Mouse (Mus musculus) skeletal muscle tissue, adult 2 months (tissue): ENCODE results near the gene Myo5a.
A peak's percentile ranks its signal among the peaks of the same experiment; 100 is the strongest.

Source experiments
- DNase-seq: peaks from one replicate; pipeline ENCODE4 v3.0.0-alpha.2; 2012; ENCODE audit warnings: low read depth, low spot score

Gene Myo5a

DNA sequence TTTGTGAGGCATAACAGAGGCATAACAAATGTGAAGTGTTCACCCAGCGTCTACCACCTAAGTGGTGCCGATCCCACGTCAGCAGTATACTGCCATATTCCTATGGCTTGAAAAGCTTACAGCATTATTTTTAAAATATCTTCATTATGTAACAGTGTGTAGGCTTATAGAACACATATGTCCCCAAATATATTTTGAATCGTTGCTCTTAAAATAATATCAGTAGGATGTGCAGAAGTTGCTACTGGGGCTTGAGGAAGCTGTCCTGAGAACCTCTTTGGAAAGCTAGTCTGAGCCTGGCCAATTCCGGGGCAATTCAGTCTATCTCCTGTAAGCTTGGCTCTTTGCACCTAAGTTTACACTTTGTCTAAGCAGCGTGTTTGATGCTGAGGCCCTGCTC is 177.1 kb downstream of the Myo5a start:
- DNase-seq: no peak

DNA sequence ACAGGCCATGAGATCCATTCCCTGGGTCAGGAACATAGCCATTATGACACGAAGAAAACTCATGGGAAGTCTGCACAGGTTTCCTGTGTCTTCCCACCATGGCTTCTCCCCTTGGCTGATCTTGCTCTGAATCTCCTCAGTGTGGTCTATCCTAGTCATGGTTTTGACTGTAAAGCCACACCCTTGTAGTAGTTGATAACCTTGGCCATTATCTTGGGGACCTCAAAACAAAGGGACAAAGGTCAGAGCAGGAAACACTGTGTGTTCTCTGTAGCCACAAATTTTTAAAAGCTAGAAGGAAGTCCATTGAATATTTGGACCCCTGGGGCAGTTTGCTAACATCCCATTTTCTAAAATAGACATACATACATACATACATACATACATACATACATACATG is 177.5 kb downstream of the Myo5a start:
- DNase-seq: no peak

DNA sequence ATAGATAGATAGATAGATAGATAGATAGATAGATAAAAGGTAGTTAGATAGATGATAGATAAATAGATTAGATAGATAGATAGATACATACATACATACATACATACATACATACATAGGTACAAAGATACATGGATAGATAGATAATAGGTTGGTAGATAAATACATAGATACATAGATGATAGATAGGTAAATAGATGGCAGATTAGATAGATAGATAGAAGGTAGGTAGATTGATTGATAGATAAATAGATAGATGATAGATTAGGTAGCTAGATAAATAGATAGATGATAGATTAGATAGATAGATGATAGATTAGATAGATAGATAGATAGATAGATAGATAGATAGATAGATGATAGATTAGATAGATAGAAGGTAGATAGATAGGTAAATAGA is 178.1 kb downstream of the Myo5a start:
- DNase-seq: no peak

DNA sequence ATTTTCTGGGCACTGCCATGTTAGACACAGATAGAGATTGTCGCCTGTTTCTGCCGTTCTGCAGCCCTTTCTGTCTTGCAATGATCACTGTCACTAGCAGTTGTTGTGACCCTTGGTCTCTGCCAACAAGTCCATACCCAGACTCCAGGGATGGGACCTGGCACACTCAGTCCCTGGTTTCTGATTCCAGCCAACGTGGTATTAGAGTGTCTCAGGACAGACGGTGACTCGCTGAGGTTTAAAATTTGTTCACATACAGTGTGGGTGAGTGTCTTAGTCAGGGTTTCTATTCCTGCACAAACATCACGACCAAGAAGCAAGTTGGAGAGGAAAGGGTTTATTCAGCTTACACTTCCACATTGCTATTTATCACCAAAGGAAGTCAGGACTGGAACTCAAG is 182.3 kb downstream of the Myo5a start:
- peak; percentile 73 for DNase-seq

DNA sequence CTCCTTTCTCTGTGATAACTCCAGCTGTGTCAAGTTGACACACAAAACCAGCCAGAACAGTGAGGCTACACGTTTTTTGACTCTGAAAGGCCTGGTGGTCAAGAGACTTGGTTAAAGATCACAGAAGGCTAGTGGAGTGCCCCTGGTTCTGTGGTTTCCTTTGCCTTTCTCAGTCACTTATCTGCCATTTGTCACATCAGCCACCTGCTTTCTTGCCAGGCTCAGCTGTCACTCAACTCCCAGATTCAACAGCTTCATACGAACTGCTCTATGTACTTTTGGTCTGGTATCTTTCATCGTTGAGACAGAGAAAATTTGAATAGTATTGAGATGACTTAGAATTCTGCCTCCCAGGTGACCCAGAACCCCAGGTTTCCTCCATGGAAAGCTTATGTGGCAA is 183.0 kb downstream of the Myo5a start:
- DNase-seq: no peak

DNA sequence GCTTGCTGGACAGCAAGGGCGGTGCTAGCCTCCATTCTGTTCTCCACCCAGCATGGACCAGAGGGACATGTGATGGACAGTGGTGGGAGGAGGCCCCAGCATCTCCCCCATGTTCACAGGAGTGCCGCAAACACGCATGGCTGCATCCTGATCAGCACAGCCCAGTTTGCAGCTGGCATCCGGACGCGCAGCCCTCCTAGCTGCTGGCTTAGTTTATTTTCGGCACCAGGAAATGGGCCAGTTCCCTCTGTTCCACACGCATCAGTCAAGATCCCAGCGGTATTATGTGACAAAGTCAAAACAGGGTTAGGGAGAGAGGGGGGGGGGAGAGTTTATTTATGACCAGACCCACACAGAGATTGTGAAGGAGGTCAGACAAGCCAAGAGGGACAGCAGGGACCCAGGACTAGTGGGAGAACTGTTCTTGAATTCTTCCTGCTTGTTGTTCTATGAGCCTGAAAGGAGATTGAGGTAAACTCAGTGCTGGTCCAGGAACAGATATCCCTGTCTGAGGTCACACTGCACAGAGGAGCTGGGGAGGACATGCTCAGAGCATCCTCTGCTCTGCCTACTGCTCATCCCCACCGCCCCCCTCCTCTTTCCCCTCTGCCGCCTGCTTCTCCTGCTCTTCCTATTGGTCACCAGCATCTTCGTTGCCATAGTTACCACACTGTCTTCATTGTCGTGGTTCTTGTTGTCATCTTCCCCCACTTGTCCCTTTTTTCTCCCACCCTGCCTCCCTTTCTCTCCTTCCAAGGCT is 183.6 kb downstream of the Myo5a start:
- peak; percentile 87 for DNase-seq

DNA sequence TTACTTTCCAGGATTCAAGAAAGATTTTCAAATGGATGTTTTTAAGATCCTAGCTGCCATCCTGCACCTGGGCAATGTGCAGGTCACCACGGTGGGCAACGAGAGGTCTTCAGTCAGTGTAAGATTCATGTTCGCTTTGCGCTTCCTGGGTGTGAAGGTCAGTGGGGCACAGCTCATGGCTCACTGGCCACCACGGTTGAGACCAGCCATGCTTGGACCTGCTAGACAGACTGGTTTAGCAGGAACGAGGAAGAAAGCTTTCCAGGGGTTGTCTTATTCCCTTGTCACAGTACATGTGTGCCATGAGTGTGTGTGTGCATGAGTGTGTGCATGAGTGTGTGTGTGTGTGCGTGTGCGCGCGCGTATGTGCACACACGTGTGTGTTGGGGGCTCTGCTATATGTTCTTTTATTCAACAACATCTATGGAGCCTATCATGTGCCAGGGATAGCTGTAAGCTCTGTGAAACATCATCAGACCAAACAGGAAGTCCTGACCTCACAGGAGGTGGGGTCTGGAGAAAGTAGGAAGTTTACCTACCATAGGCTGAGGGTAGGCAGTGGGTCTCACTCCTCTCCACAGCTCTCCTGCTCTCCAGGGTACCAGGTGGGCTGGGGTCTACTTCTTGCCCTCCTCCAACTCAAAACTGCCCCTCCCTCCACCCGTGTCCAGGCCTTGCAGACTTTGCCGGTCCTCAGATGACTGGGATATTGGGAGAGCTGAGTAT is 185.2 kb downstream of the Myo5a start:
- DNase-seq: no peak

DNA sequence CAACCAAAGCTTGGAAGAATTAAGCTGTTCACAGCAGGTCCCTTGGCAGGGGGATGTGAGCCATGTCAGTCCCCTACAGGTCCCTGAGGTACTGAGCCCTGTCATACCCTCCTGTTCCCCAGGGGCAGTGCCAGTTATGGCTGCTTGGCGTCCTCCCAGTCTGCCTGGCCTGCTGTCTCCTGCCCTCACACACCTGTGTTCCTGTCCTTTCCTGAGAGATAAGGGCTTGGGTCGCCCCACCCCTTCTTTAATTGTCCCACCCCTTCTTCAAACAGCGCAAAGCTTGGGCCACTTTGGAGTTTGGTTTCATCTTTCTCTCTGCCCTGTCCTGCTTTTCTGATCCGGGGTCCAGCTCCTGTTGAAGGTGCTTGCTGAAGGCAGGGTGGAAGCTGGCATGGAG is 188.0 kb downstream of the Myo5a start:
- DNase-seq: no peak

DNA sequence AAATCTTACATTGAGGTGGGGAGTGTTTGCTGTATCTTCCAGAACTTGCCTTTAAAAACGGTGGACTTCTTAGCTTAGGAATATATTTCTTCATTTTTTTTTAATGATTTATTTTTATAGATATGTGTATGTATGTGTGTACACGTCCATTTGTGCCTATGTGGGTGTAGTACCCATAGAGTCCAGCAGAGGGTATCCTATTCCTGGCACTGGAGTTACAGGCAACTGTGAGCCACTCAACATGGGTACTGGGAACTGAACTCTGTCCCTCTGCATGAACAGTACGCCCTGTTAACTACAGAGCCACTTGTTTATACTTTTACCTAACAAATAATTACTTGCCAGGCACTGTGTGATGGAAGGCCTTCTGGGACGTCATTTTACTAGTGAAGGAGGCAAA is 188.8 kb downstream of the Myo5a start:
- DNase-seq: no peak

DNA sequence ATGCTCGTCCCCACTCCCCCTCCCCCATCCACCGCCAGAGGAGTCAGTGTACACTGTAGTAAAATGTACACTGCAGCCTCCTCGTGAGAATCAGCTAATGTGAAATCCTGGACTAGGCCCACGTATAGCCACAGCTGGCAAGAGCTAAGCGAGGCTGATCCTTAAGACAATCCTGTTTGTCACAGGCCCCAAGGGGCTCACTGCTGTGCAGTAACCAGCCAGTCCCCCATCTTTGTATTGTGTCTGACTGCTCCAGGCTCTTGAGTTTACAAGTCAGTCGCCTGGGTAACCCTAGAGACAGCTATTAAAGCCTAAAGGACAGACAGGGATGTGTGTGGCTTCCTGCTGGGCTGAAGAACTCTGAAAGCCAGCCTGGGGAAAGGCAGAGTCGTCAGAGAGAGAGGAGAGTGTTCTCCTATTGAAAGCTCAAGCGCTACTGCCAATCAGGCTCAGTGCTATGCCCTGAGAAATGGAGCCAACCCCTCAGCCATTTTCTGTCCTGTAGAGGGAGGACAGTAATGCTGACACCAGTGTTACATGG is 190.6 kb downstream of the Myo5a start:
- no peak for DNase-seq

DNA sequence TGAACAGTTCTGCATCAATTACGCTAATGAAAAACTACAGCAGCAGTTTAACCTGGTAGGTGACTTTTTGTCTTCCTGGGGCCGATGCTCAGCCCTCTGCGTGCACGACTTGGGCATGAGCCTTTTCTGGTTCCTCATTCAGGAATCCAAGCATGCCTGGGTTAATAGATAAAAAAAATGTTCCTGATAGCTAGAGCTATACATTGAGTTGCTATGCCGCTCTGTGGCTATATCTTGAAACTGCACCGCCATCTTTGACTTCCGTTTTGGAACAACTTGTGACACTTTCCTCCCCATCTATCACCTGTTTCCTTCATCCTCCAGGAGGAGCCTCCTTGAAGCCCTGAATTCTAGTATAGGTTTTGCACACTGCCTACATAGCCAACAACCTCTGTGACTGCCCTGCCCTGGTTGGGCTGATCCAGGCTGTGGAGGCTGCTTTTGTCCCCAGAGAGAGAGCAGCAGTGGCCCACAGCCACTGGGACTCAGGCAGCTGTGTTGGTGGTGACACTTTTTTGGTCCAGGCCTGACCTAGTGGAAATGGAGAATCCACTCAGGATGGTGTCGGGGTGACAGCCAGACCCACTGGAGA is 191.5 kb downstream of the Myo5a start:
- DNase-seq: no peak

DNA sequence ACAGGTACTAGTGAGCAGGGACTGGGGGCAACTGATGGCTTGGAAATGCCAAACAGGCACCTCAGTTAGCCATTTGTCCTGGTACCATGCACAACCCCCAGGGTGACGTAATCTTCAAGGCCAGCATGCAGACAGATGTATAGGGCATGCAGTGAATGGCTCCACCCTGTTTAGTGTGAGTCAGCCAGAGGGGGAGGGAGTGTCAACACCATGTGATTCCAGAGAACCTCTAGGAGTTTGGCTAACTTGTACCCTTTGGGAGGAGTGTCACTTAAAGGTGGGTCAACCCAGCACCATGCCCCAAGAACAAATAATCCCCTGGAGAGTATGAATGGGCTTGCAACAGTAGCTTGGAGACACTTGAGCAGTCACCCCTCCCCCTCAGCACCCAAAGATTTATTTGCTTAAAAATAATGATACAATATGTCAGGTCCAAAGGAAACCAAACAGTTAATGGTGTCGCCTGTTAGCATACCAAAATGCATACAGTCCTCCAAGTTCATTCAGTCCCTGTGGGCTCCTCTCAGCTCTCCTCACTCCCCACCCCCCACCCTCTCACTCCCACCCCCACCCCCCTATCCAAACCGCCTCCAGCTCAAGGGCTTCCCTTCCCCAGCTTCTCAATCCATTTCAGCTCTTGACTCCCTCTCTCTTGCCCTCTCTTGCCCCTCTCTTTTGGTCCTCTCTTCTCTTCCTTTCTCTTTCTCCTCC is 193.3 kb downstream of the Myo5a start:
- no peak for DNase-seq

DNA sequence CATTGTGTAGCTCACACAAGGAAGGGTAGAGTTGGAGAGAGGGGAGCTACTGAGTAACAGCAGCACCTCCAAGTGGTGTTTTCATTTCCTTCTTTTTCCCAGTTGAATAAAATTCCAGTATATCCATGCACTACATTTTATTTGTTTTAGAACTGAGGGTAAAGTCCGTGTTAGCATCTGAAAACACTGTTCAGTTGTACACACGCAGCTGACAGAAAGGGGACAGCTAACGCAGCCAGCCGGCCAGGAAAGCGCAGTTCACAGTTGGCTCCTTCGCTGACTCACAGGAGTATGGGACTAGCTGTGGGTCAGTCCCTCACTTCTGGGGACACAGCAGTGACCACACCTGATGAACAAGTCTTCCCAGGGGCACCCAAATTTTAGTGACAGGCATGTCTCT is 196.3 kb downstream of the Myo5a start:
- no peak for DNase-seq

DNA sequence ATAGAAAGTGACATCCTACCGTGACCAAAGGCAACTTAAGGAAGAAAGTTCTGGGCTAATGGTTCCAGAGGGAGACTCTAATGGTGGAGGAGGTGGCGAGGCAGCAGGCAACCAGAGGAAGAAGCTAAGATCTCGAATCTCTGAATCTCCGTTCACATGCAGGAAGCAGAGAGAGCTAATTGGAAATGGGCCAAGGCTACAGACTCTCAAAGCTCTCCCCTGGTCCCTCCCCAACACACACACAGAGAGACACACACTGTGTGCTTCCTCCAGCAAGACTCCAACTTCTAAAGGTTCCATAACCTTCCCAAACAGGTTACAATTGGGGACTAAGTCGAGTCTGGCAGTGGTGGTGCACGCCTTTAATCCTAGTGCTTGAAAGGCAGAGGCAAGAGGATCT is 199.6 kb downstream of the Myo5a start:
- no peak for DNase-seq

DNA sequence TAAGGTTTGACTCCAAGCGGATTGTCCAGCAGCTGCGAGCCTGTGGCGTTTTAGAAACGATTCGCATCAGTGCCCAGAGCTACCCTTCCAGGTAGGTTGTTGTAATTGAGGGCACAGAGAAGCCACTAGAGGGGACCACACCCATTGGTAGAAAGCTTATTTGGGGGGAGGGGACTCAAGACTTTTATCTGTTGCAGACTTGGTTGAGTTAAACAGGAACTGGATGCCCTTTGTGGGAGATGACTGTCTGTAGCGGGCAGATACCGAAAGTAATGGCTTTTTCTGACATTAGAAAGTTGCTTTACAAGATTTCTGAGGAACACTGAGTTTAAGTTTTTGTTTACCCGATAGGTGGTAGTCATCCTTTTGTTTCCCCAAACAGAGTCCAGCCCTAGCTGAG is 200.7 kb downstream of the Myo5a start:
- DNase-seq: no peak
